Mouse (Mus musculus) heart, postnatal 0 days (tissue): Measurements from ENCODE around the gene Eps8.

Experiments used
- CTCF ChIP-seq: IDR thresholded peaks from 2 replicates; pipeline ENCODE4 v1.5.1; 2016; ENCODE audit warnings: antibody characterized with exemption, control low read depth, low read depth
- EP300 ChIP-seq: IDR thresholded peaks from 2 replicates; pipeline ENCODE4 v1.6.1; 2016; ENCODE audit warnings: antibody characterized with exemption, low read depth

GRCm38 (mm10) chr6:137681000-137681399 is 26.3 kb upstream of the Eps8 start:
- TF ChIP-seq CTCF (no peak), EP300 (no peak)
